19 mouse cellular contexts compared by ENCODE assay signal in the genomic region with DNA sequence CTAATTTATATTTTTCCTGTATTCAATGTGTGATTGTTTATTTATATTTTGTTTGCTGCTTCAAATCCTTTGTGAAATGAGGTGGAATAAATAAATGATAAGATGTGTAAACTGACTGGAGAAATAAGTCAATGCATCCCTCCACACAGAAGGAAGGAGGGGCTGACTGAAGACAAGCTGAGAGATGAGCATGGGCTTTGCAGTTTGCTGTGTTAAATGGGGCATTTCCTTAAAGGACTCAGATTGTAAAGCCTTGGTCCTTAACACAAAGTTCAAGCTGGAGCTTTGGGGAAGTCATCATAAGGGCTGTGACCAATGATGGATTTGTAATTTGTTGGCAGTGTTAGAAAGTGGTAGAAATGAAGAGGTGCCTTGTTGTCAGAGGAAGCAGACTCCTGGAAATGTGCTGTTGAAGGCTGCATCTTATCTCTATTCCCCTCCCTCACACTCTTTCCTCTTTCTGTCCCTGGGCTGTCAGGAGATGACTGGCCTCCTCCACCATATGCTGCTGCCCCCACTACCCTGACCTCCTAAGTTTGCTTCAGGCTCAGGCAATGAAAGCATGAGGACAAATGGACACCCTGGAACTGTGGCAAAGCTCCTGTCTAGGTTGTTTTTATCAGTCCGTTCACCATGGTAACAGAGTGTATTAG. TPM values are rescaled to one million over a fixed set of nuclear protein-coding genes. Genes with fewer than 3 reads are reported as not detected.
DNase-seq lines count a peak whose midpoint lies in the region; ATAC-seq and TF ChIP-seq lines count a peak whose summit lies in the region.
"Had no signal": no experiment of that assay in that cellular context is flagged by ENCODE, and none has a peak within 500 bp of the region (broad histone marks: within the 10 kb centered on the region; RNA-seq: fewer than 3 reads in every experiment).

No protein-coding gene starts in this region.

- H3K9ac ChIP-seq in lung, embryonic 14.5 days: no peak overlapping the region
- H3K9ac ChIP-seq in liver, embryonic 13.5 days: no peak overlapping the region
- H3K9ac ChIP-seq in stomach, postnatal 0 days (ENCODE audit: low read length): no peak overlapping the region
- H3K9ac ChIP-seq: hindbrain, embryonic 15.5 days; midbrain, embryonic 13.5 days; neural tube, embryonic 12.5 days had no signal

- ATAC-seq in lung, embryonic 14.5 days (ENCODE audit: insufficient read depth): peak; percentile 83
- peak; percentile 92 for ATAC-seq in liver, embryonic 13.5 days (ENCODE audit: low read depth)
- ATAC-seq in stomach, postnatal 0 days (ENCODE audit: low FRiP score, low TSS enrichment): no peak
- ATAC-seq: CD4-positive, CD25-positive, alpha-beta regulatory T cell, adult 4 months; forebrain, embryonic 14.5 days; midbrain, embryonic 13.5 days had no signal

- H3K27me3 ChIP-seq in lung, embryonic 14.5 days (ENCODE audit: insufficient read depth, low read length): no peaks in the 10 kb centered on the region
- H3K27me3 ChIP-seq in liver, embryonic 13.5 days: no peaks in the 10 kb centered on the region
- H3K27me3 ChIP-seq in stomach, postnatal 0 days (ENCODE audit: control insufficient read depth, insufficient read depth, low read length): no peaks in the 10 kb centered on the region
- H3K27me3 ChIP-seq: hindbrain, embryonic 15.5 days; midbrain, embryonic 13.5 days; neural tube, embryonic 12.5 days had no signal

- no peaks in the 10 kb centered on the region for H3K4me1 ChIP-seq in lung, embryonic 14.5 days (ENCODE audit: insufficient read depth)
- peaks cover 31% of the 10 kb centered on the region for H3K4me1 ChIP-seq in liver, embryonic 13.5 days (replicated peaks)
- no peaks in the 10 kb centered on the region for H3K4me1 ChIP-seq in stomach, postnatal 0 days (replicated peaks; ENCODE audit: control insufficient read depth, insufficient read depth)
- H3K4me1 ChIP-seq: hindbrain, embryonic 15.5 days; midbrain, embryonic 13.5 days; neural tube, embryonic 12.5 days had no signal

- TF ChIP-seq EP300 in stomach, postnatal 0 days (optimal IDR thresholded peaks at IDR 0.05): no peak

- no peak overlapping the region for H3K27ac ChIP-seq in lung, embryonic 14.5 days (ENCODE audit: low read depth)
- H3K27ac ChIP-seq in liver, embryonic 13.5 days: peak overlapping the region; percentile 67
- no peak overlapping the region for H3K27ac ChIP-seq in stomach, postnatal 0 days (replicated peaks)
- H3K27ac ChIP-seq: heart, adult 2 months; hindbrain, embryonic 15.5 days; midbrain, embryonic 13.5 days; neural tube, embryonic 12.5 days had no signal

- no peaks in the 10 kb centered on the region for H3K36me3 ChIP-seq in lung, embryonic 14.5 days (ENCODE audit: insufficient read depth)
- H3K36me3 ChIP-seq in liver, embryonic 13.5 days: no peaks in the 10 kb centered on the region
- H3K36me3 ChIP-seq in stomach, postnatal 0 days (ENCODE audit: control insufficient read depth, insufficient read depth, low read length): no peaks in the 10 kb centered on the region
- H3K36me3 ChIP-seq: hindbrain, embryonic 15.5 days; midbrain, embryonic 13.5 days; neural tube, embryonic 12.5 days had no signal

- no peaks in the 10 kb centered on the region for H3K9me3 ChIP-seq in lung, embryonic 14.5 days (ENCODE audit: low read depth, low read length)
- no peaks in the 10 kb centered on the region for H3K9me3 ChIP-seq in liver, embryonic 13.5 days (replicated peaks)
- no peaks in the 10 kb centered on the region for H3K9me3 ChIP-seq in stomach, postnatal 0 days (ENCODE audit: control insufficient read depth, low read length)
- H3K9me3 ChIP-seq: hindbrain, embryonic 15.5 days; midbrain, embryonic 13.5 days; neural tube, embryonic 12.5 days had no signal

- H3K4me3 ChIP-seq in lung, embryonic 14.5 days (ENCODE audit: low read depth, low read length): no peak overlapping the region
- H3K4me3 ChIP-seq in liver, embryonic 13.5 days (replicated peaks): no peak overlapping the region
- no peak overlapping the region for H3K4me3 ChIP-seq in stomach, postnatal 0 days (ENCODE audit: low read depth, low read length)
- H3K4me3 ChIP-seq: heart, adult 2 months; hindbrain, embryonic 15.5 days; midbrain, embryonic 13.5 days; neural tube, embryonic 12.5 days had no signal

- H3K4me2 ChIP-seq in lung, embryonic 14.5 days: no peak overlapping the region
- peak overlapping the region; percentile 27 for H3K4me2 ChIP-seq in liver, embryonic 13.5 days
- no peak overlapping the region for H3K4me2 ChIP-seq in stomach, postnatal 0 days (replicated peaks; ENCODE audit: low read depth)
- H3K4me2 ChIP-seq: hindbrain, embryonic 15.5 days; midbrain, embryonic 13.5 days; neural tube, embryonic 12.5 days had no signal

- DNase-seq in lung, embryonic 14.5 days: peak; percentile 54
- DNase-seq in lung, postnatal 25 days (ENCODE audit: low spot score): no peak
- DNase-seq in 416B (ENCODE audit: low read depth) (peak; percentile 11), MEL-GATA-1-ER (ENCODE audit: extremely low read depth, low read depth) (peak; percentile 92)
- peak; percentile 51 for DNase-seq in liver, embryonic 13.5 days
- DNase-seq in kidney, postnatal 14 days: no peak
- DNase-seq in stomach, postnatal 0 days (ENCODE audit: low spot score): no peak
- DNase-seq: adrenal gland, postnatal 10 days; cerebellum, adult 9-11 months; embryo, embryonic 11 days; heart, adult 2 months; kidney, adult 11 months; kidney, postnatal 4 days; thymus, postnatal 14 days had no signal

- 41% methylated on average over 1 of the region's 1 CpGs for WGBS in lung, embryonic 14.5 days
- WGBS in liver, embryonic 13.5 days (ENCODE audit: insufficient replicate concordance): 3% methylated on average over 1 of the region's 1 CpGs
- WGBS in stomach, postnatal 0 days: 73% methylated on average over 1 of the region's 1 CpGs

- no peak for TF ChIP-seq CTCF in lung, embryonic 14.5 days (IDR thresholded peaks at IDR 0.05; ENCODE audit: low read depth)
- TF ChIP-seq CTCF in stomach, postnatal 0 days (IDR thresholded peaks at IDR 0.05; ENCODE audit: low read depth): no peak

RNA-seq across cellular contexts. Expression of gene Shisa9, which starts 36.3 kb away (rescaled TPM):
- polyA plus RNA-seq in lung, embryonic 14.5 days (2014; fragmentation: Nextera tagmentation; extraction: Ambion mirVana): 4.5 and 5.8 TPM in 2 replicates
- polyA plus RNA-seq in liver, embryonic 13.5 days (2015; fragmentation: Nextera tagmentation; extraction: Ambion mirVana): 0.23 and 0.25 TPM in 2 replicates
- polyA plus RNA-seq in stomach, postnatal 0 days (2015; fragmentation: Nextera tagmentation; extraction: Ambion mirVana): 0.22 and 0.64 TPM in 2 replicates
- polyA plus RNA-seq: CD4-positive, CD25-positive, alpha-beta regulatory T cell, adult 4 months had no signal

Comparison
In these comparisons a context has a peak if more than half of its experiments do, and no peak if none do; other contexts are left out.
1. DNase-seq: peak in lung, embryonic 14.5 days (single experiment), 416B (single experiment), MEL-GATA-1-ER (single experiment) and liver, embryonic 13.5 days (single experiment); none in lung, postnatal 25 days (single experiment), kidney, postnatal 14 days (single experiment) and stomach, postnatal 0 days (single experiment).